Mouse (Mus musculus): ENCODE data around the gene Hist1h1t. TPM values are rescaled to one million over a fixed set of nuclear protein-coding genes. Genes with fewer than 3 reads are reported as not detected.
"Not testable (repeated sequence)": the region's sequence is repeated elsewhere in the genome, so short reads cannot be mapped to it uniquely, and the experiment has no call there.

The Hist1h1t gene
- polyA plus RNA-seq, 1 experiment from 2014 or later, result not detected

DNA sequence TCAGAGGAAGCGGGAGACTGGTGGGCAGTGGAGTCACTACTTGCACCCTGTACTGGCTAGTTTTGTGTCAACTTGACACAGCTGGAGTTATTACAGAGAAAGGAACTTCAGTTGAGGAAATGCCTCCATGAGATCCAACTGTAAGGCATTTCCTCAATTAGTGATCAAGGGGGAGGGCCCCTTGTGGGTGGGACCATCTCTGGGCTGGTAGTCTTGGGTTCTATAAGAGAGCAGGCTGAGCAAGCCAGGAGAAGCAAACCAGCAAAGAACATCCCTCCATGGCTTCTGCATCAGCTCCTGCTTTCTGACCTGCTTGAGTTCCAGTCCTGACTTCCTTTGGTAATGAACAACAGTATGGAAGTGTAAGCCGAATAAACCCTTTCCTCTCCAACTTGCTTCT lies 7.2 kb downstream of the Hist1h1t start:
- not testable (repeated sequence) for H3K4me3 ChIP-seq; H3K9me3 ChIP-seq (replicated peaks); H3K9ac ChIP-seq; ATAC-seq; H3K36me3 ChIP-seq (ENCODE audit: poor library complexity, severe bottlenecking); H3K4me1 ChIP-seq; H3K27me3 ChIP-seq; H3K4me2 ChIP-seq; H3K27ac ChIP-seq
- 91% methylated on average over 2 of the region's 2 CpGs for WGBS

DNA sequence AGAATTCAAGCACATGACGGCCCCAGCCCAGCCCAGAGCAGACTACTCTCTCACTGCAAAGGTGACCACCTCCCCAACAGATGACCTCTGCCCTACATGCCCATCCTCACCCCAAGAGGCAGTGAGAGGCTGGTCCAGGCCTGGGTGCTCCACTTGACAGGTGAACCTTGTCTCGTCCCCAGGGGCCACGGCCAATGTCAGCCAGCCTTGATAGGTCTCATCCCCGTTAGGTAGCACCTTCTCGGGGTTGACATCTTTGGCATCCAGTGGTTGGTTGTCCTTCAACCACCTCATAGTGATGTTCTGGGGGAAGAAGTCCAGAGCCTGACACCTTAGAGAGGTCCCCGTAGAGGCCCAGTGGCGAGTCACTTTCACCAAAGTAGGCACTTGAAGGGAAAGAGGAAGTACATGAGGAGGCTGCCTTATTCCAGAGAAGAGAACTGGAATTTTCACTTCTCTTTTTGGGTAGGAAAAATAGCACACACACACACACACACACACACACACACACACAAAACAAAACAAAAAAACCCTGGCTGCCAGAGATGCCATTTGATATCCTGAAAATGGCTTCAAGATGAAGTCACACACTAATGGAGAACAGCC lies 10.2 kb downstream of the Hist1h1t start:
- no peak overlapping the region for H3K4me2 ChIP-seq
- H3K4me1 ChIP-seq, result peaks cover 13% of the 10 kb centered on the region
- no peaks in the 10 kb centered on the region for H3K27me3 ChIP-seq
- WGBS, result 92% methylated on average over 7 of the region's 7 CpGs
- no peak overlapping the region for H3K4me3 ChIP-seq
- H3K9me3 ChIP-seq (replicated peaks), result no peaks in the 10 kb centered on the region
- no peaks in the 10 kb centered on the region for H3K36me3 ChIP-seq (ENCODE audit: poor library complexity, severe bottlenecking)
- no peak overlapping the region for H3K9ac ChIP-seq
- no peak for ATAC-seq
- no peak overlapping the region for H3K27ac ChIP-seq

DNA sequence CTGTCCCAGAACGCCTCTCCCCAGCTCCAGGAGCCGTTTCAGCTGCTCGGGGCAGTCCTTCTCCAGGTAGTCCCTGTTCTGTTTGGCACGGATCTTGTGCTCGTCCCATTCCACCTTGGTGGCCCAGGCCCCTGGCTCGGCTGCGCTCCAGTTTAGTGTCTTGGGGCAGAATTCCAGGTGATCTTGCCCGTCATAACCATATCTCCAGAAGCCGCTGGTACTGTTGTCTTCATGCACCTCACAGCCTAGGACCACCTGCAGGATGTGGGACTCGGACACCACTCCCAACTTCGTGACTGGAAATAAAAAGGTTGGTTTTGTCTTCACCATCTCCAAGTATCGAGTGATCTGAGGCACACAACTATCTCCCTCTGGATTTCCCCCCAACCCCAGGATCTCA lies 11.2 kb downstream of the Hist1h1t start:
- Histone ChIP-seq H3K9ac (no peak overlapping the region), H3K4me2 (no peak overlapping the region), H3K4me3 (no peak overlapping the region), H3K27me3 (no peaks in the 10 kb centered on the region), H3K9me3 (replicated peaks) (no peaks in the 10 kb centered on the region), H3K27ac (no peak overlapping the region), H3K4me1 (peaks cover 13% of the 10 kb centered on the region), H3K36me3 (ENCODE audit: poor library complexity, severe bottlenecking) (no peaks in the 10 kb centered on the region)
- ATAC-seq, result no peak
- WGBS, result 91% methylated on average over 12 of the region's 12 CpGs

DNA sequence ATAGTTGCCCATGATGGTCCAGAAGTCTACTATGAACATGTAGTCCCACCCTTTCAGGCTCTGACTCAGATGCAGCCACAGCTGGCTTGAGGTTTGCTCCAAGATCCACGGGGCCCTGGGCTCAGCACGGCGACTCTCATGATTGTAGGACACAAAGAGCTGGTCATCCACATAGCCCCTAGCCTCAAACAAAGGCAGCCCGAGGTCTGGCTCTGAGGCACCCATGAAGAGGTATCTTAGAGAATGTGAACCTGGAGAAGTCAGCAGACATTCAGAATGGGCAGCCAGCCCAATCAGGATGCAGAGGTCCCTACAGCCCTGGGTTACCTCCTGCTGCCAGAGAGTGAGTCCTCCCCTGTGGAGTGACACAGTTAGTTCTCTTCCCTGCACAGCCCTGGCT lies 12.4 kb downstream of the Hist1h1t start:
- no peak overlapping the region for H3K4me2 ChIP-seq
- no peak overlapping the region for H3K27ac ChIP-seq
- H3K9ac ChIP-seq, result no peak overlapping the region
- no peaks in the 10 kb centered on the region for H3K36me3 ChIP-seq (ENCODE audit: poor library complexity, severe bottlenecking)
- ATAC-seq, result no peak
- no peak overlapping the region for H3K4me3 ChIP-seq
- 89% methylated on average over 4 of the region's 4 CpGs for WGBS
- no peaks in the 10 kb centered on the region for H3K27me3 ChIP-seq
- H3K9me3 ChIP-seq (replicated peaks), result no peaks in the 10 kb centered on the region
- H3K4me1 ChIP-seq, result peaks cover 13% of the 10 kb centered on the region

DNA sequence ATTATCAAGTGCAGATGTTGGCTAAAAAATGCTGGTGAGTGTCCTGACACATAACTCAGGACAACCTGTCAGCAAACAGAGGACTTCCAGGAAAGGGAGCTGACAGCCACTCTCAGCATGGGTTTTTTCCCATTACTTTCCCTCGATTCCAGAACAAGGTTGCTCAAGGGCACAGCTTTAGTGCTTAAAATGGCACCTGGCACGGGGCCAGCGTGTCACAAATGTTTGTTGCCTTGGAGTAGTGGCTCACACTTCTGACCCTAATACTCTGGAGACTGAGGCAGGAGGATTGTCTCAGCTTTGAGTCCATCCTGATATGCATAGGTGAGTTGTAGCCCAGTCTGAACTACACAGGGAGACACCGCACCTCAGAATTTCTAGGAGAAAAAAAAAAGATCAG lies 13.0 kb downstream of the Hist1h1t start:
- Histone ChIP-seq H3K9me3 (replicated peaks) (no peaks in the 10 kb centered on the region), H3K9ac (no peak overlapping the region), H3K27ac (no peak overlapping the region), H3K4me2 (no peak overlapping the region), H3K4me3 (no peak overlapping the region), H3K4me1 (peaks cover 13% of the 10 kb centered on the region), H3K36me3 (ENCODE audit: poor library complexity, severe bottlenecking) (no peaks in the 10 kb centered on the region), H3K27me3 (no peaks in the 10 kb centered on the region)
- no peak for ATAC-seq
- WGBS, result 75% methylated on average over 4 of the region's 4 CpGs

DNA sequence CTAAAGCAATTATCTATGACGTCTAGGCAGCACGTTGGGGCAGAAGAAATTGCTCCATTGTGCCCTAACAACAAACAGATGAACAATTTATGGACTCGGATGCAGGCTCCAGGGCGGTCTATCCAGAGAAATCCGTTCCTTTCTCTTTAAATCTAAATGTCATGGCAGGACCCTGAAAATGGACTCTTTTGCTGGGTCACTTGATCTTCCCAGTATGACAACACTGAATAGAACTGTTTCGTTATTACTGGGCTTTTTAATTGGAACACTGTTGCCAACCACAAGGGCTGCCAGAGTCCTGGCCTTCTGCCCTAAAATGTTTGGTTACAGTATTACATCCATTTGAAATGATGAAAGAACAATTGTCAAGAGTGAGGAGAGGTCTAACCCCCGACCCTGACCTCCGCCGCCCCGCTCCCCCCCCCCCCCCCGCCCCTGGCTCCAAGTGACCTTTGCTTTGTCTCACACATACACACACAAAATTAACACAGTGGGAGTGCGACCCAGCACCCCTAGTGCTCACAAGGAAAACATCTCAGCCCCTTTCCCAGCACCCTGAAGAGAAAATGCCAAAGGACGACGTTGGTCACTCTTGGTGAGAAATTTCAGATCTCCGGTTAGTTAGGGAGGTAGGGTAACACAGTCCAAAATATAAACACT lies 14.2 kb downstream of the Hist1h1t start:
- Histone ChIP-seq H3K4me1 (peaks cover 13% of the 10 kb centered on the region), H3K9ac (peak overlapping the region; percentile 37), H3K27ac (no peak overlapping the region), H3K4me3 (peak overlapping the region; percentile 30), H3K4me2 (peak overlapping the region; percentile 57), H3K9me3 (replicated peaks) (no peaks in the 10 kb centered on the region), H3K27me3 (no peaks in the 10 kb centered on the region), H3K36me3 (ENCODE audit: poor library complexity, severe bottlenecking) (no peaks in the 10 kb centered on the region)
- no peak for ATAC-seq
- WGBS, result 19% methylated on average over 15 of the region's 15 CpGs

DNA sequence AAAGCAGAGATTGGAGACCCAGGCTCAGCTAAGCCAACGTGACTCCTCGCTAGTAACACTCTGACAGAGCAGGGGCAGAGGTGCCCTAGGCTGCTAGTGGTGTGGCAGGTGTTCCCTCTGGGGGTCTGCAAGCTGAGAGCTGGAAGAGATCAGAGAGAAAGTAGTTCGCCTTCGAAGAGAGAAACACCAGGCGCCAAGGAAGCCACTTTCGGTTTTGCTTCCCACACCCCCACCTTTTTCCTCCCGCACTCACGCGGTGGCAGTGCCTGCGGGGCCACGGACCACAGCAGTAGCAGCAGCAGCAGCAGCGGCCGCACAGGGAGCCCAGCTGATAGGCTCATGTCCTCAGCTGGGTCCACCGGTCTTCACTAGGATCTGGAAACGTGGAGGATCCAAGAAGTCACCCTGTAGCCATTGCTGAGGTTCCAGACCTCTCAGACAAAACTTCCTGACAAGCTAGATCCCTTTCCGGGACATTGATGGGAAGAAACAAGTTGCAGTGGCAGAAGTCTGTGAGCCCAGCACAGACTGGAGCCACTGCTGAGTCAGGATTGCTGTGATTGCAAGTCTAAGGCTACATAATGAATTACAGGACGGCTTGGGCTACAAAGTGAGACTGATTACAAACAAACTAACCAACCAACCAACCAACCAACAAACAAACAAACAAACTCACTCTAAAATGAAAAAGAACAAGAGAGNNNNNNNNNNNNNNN lies 14.9 kb downstream of the Hist1h1t start, which contains the start of gene Hfe:
Gene Hfe, minus strand, starts transcription at position 481 of the 716 bp plus-strand sequence.
- 0 out of 2 replicates have a peak, but pooled peaks have one; percentile 27 for ATAC-seq
- no peaks in the 10 kb centered on the region for H3K27me3 ChIP-seq
- H3K36me3 ChIP-seq (ENCODE audit: poor library complexity, severe bottlenecking), result no peaks in the 10 kb centered on the region
- peaks cover 13% of the 10 kb centered on the region for H3K4me1 ChIP-seq
- H3K4me2 ChIP-seq, result peak within 1 kb of the TSS; percentile 57
- H3K27ac ChIP-seq, result no peak within 1 kb of the TSS
- H3K9me3 ChIP-seq (replicated peaks), result no peaks in the 10 kb centered on the region
- peak within 1 kb of the TSS; percentile 37 for H3K9ac ChIP-seq
- H3K4me3 ChIP-seq, result peak within 1 kb of the TSS; percentile 30
- 7% methylated on average over 17 of the region's 17 CpGs for WGBS

DNA sequence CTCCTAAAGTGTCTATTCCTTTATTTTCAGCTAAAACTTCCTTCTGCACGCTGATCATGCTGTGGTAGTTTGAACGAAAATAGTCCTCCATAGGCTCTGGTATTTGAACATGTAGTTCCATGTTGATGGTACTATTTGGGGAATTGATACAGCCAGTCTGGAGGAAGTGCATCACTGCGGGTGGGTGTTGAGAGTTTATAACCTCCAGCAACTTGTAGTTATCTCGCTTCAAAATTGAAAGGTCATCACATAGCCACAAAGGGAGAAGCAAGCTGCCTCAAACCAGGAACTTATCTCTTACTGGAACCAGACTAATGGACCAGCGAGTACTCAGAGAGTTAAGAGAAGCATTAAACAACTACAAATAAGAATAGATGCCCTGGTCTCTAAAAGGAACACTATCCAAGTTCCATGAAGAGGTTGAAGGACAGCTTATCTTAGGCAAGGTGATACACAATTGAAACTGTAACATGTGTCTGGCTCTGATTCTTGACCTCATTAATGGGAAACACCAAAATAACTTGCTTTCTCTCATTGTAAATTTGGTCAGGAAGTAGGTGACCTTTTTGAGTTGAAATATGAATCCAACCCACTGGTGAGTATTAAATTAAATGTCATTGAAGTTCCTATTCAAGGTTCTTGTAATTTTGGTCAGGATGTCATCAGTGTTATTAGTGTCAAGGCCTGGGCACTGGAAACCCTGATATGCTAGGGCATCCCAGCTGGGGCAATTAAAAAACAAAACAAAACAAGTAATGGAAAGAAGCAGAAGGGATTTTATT lies 20.8 kb downstream of the Hist1h1t start:
- no peaks in the 10 kb centered on the region for H3K27me3 ChIP-seq
- WGBS, result 83% methylated on average over 5 of the region's 5 CpGs
- H3K9ac ChIP-seq, result no peak overlapping the region

DNA sequence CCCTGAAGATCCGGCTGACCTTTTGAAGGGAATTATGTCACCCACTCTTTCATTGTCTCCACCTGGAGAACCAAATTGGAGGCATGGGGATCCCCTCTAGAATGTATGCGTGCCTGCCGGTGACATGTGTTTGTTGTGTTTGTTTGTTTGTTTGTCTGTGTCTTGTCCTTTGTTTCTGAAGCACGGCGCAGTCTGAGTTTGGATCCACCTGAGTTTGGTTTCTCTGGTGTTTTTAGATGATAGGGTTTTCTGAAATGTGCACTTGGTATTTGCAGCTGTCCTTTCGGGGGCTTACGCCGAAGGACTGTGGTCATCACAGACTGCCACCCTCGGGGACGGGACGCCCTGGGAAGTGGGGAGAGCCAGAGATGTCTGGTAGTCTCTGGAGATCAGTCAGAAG lies 21.6 kb downstream of the Hist1h1t start:
- Histone ChIP-seq H3K4me3 (no peak overlapping the region), H3K9me3 (replicated peaks) (no peaks in the 10 kb centered on the region), H3K4me2 (no peak overlapping the region), H3K9ac (no peak overlapping the region), H3K27ac (no peak overlapping the region), H3K27me3 (no peaks in the 10 kb centered on the region), H3K36me3 (ENCODE audit: poor library complexity, severe bottlenecking) (no peaks in the 10 kb centered on the region), H3K4me1 (no peaks in the 10 kb centered on the region)
- no peak for ATAC-seq
- WGBS, result 66% methylated on average over 11 of the region's 11 CpGs

More for the DNA sequence above, 20.8 kb downstream of the Hist1h1t start:
- ATAC-seq, result no peak
- Histone ChIP-seq H3K9me3 (replicated peaks) (no peaks in the 10 kb centered on the region), H3K4me3 (no peak overlapping the region), H3K4me2 (no peak overlapping the region), H3K27ac (no peak overlapping the region), H3K36me3 (ENCODE audit: poor library complexity, severe bottlenecking) (no peaks in the 10 kb centered on the region), H3K4me1 (no peaks in the 10 kb centered on the region)

DNA sequence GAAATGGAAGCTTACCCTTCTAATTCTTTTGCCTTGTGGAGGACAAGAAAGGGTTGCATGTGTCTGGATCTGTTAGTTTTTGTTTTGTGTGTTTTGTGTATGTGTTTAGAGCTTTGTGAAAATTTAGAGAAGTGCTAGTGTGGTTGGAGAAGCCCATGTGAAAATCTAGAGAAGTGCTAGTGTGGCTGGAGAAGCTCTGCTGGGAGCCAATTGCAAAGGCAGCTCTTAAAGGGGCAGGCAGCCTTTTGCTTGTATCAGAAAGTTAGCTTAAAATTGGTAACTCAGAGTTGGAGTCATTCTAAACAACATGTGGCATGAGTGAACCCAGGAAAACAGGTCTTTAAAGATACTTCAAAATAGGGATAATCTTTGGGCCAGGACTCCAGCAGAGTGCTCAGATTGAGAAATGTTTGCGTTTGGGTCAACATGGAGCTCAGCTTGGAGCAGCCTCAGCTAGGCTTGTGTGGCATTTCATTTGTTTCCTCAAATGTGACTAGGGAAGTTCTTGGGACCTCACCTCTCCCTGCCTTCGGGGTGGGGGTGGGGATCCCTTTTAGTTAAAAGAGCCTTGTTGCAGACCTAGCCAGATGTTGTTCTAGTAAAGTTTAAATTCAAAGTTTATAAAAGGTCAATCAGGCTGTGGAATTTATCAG lies 22.1 kb downstream of the Hist1h1t start:
- WGBS, result 13% methylated on average over 2 of the region's 2 CpGs
- ATAC-seq, result not testable (repeated sequence)

DNA sequence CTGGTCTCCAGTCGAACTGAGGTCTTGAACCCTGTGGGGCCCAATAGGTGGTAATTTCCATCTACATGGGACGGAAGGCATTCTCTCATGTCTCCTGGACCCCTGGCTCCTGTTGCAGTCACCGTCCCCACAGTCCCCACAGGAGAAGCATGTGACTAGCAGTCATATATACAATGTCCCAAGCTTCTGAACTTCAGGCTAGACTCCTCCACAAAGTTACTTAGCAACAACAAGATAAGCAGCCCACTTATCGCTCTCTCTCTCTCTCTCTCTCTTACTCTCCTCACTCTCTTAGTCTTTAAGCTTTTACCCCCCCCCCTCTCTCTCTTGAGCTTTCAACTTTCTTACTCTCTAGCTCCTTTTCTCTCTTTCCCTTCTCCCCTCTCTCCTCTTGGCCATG lies 28.6 kb downstream of the Hist1h1t start:
- H3K9ac ChIP-seq, result no peak overlapping the region
- no peak for ATAC-seq
- no peaks in the 10 kb centered on the region for H3K27me3 ChIP-seq
- no peaks in the 10 kb centered on the region for H3K9me3 ChIP-seq (replicated peaks)
- H3K36me3 ChIP-seq (ENCODE audit: poor library complexity, severe bottlenecking), result no peaks in the 10 kb centered on the region
- no peak overlapping the region for H3K27ac ChIP-seq
- no peaks in the 10 kb centered on the region for H3K4me1 ChIP-seq
- no peak overlapping the region for H3K4me3 ChIP-seq
- WGBS, result 90% methylated on average over 4 of the region's 4 CpGs
- H3K4me2 ChIP-seq, result no peak overlapping the region

More for the DNA sequence above, 22.1 kb downstream of the Hist1h1t start:
- not testable (repeated sequence) for H3K27ac ChIP-seq; H3K4me1 ChIP-seq; H3K9ac ChIP-seq; H3K4me3 ChIP-seq; H3K36me3 ChIP-seq (ENCODE audit: poor library complexity, severe bottlenecking); H3K27me3 ChIP-seq; H3K4me2 ChIP-seq; H3K9me3 ChIP-seq (replicated peaks)

All from forebrain, embryonic 13.5 days (tissue).